Mouse (Mus musculus): ENCODE measurements at regions not wholly inside any gene's neighbourhood (a gene's known extent, or its start where the extent isn't known, plus 50 kb on each side); places are given as distances from the start of the nearest gene placed in this dataset.

DNA sequence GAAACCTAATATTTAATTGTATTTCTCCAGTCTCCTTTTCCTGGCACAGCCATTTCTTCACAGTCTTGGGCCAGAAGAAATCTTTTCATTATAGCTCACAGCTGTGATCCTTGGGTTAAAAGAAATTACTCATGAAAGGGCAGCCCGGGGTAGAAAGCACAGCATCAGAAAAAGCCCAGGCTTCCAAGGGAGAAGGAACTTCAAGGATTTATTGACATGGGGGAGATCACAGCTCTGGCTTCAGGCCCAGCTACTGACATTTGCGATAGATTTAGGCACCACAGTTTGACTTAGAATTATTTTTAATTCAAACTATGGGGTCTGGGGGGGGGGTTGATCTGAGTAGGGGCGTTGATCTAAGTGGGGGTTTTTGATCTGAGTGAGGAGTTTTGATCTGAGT is 291.3 kb downstream of the Gm9195 start:
- Histone ChIP-seq H3K9ac (no peak overlapping the region), H3K4me2 (no peak overlapping the region), H3K4me3 (no peak overlapping the region), H3K9me3 (no peaks in the 10 kb centered on the region), H3K4me1 (replicated peaks) (peaks cover 7% of the 10 kb centered on the region; the same call in 1 of the 2 replicates), H3K27me3 (no peaks in the 10 kb centered on the region), H3K27ac (replicated peaks) (no peak overlapping the region), H3K36me3 (no peaks in the 10 kb centered on the region)
- WGBS = 67% methylated on average over 3 of the region's 3 CpGs
- ATAC-seq (ENCODE audit: low FRiP score, low read depth) = no peak

DNA sequence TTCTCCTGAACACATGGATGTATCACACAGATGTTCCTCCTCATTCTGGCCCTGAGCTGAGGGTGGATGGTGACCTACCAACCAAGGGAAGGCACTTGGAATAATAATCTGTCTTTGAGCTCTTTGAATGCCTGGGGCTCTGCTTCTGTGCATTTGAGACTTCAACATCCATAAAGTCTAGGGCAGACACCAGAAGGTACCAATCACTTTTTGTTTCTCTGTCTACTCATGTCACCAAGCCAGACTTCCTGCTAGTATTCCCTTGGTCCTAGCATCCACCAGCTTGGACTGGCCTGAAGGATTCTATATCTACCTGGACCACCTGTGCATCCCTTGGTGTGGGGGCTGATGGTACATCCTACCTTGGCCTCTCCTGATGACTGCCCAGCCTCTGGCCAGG is 291.7 kb downstream of the Gm9195 start:
- no peak overlapping the region for H3K4me2 ChIP-seq

DNA sequence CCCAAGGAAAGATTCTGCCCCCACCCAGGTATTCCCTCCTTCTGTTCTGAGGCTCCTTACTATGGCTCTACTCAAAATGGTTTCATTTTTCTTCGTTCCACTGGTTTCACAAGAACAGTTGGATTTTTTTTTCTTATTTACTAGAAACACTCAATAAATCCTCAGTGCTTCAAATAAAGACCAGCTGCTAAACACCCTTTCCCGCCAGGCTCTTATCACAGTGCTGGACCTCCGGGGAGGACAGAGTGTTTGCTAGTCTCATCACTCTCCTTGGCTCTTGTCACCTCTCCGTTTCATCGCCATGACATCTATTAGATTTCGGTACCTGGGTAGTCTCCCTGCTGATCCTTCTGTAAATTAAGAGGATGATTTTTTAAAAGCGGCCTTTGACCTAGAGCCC is 293.7 kb downstream of the Gm9195 start:
- Histone ChIP-seq H3K9ac (no peak overlapping the region), H3K4me3 (no peak overlapping the region), H3K36me3 (no peaks in the 10 kb centered on the region), H3K4me2 (no peak overlapping the region), H3K4me1 (replicated peaks) (peaks cover 7% of the 10 kb centered on the region; the same call in 1 of the 2 replicates), H3K27me3 (no peaks in the 10 kb centered on the region), H3K27ac (replicated peaks) (no peak overlapping the region), H3K9me3 (no peaks in the 10 kb centered on the region)
- WGBS = 52% methylated on average over 7 of the region's 7 CpGs
- ATAC-seq (ENCODE audit: low FRiP score, low read depth) = no peak

More for the DNA sequence above, 291.7 kb downstream of the Gm9195 start:
- no peaks in the 10 kb centered on the region for H3K36me3 ChIP-seq
- H3K4me3 ChIP-seq = no peak overlapping the region
- no peak for ATAC-seq (ENCODE audit: low FRiP score, low read depth)
- H3K27ac ChIP-seq (replicated peaks) = no peak overlapping the region
- no peak overlapping the region for H3K9ac ChIP-seq
- H3K9me3 ChIP-seq = no peaks in the 10 kb centered on the region
- peaks cover 7% of the 10 kb centered on the region; the same call in 1 of the 2 replicates for H3K4me1 ChIP-seq (replicated peaks)
- H3K27me3 ChIP-seq = no peaks in the 10 kb centered on the region

DNA sequence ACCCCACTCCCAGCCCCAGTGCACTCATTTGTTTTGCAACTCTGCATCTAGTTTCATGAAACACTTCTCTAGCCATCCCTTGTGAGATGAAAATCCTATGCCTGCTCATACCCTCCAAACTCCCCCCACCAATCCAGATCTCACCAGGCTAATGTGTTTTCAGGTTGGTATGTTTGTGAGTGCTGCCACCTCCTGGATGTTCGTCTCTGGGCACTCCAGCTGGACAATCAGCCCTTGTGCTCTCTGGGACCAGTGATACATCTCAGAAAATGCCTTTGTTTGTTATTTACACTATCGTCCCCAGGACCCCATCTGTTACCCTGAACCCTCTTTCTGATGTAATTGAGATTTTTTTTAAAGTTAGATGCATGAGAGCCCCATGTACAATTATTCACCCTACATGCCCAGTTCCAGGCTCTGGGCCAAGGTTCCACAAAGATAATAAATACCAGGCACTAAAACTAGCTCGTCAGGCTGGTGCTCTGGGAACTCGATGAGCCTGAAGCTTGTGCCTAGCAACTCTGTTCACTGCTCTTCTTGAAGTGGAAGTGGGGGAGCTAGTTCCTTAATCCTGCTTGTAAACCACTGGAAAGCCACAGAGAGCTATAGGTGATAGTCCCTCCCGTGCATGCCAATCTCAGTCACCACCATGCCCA is 304.2 kb downstream of the Gm9195 start:
- no peaks in the 10 kb centered on the region for H3K9me3 ChIP-seq
- H3K27me3 ChIP-seq = no peaks in the 10 kb centered on the region
- H3K36me3 ChIP-seq = no peaks in the 10 kb centered on the region
- 0 out of 2 replicates have a peak overlapping the region, but pooled peaks have one; percentile 7 for H3K27ac ChIP-seq (replicated peaks)
- H3K4me2 ChIP-seq = no peak overlapping the region
- no peak overlapping the region for H3K4me3 ChIP-seq
- H3K9ac ChIP-seq = no peak overlapping the region
- WGBS = 36% methylated on average over 5 of the region's 5 CpGs
- H3K4me1 ChIP-seq (replicated peaks) = no peaks in the 10 kb centered on the region
- peak; percentile 75; the same call in 1 of the 2 replicates for ATAC-seq (ENCODE audit: low FRiP score, low read depth)

DNA sequence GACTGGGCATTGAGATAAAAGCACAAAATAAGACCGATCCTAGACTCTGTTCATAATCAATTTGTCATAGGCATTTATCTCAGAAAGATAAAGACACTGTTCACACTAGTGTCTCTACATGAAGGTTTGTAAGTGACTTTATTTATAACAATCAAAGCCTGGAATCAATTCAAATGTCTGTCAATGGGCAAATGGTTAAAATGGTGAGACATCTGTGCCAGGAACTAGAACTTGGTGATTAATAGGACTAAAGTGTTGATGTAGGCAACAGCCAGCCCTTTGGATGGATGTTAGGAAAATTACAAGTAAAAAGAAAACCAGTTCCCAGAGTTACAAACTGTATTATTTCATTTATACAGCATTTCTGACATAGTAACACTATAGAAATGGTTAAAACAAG is 315.9 kb downstream of the Gm9195 start:
- no peak overlapping the region for H3K4me2 ChIP-seq
- ATAC-seq (ENCODE audit: low FRiP score, low read depth) = no peak
- no peak overlapping the region for H3K9ac ChIP-seq
- H3K27me3 ChIP-seq = no peaks in the 10 kb centered on the region
- H3K4me1 ChIP-seq (replicated peaks) = no peaks in the 10 kb centered on the region
- H3K4me3 ChIP-seq = no peak overlapping the region
- no peak overlapping the region for H3K27ac ChIP-seq (replicated peaks)
- no peaks in the 10 kb centered on the region for H3K36me3 ChIP-seq
- WGBS = 62% methylated on average over 1 of the region's 1 CpGs
- H3K9me3 ChIP-seq = no peaks in the 10 kb centered on the region

DNA sequence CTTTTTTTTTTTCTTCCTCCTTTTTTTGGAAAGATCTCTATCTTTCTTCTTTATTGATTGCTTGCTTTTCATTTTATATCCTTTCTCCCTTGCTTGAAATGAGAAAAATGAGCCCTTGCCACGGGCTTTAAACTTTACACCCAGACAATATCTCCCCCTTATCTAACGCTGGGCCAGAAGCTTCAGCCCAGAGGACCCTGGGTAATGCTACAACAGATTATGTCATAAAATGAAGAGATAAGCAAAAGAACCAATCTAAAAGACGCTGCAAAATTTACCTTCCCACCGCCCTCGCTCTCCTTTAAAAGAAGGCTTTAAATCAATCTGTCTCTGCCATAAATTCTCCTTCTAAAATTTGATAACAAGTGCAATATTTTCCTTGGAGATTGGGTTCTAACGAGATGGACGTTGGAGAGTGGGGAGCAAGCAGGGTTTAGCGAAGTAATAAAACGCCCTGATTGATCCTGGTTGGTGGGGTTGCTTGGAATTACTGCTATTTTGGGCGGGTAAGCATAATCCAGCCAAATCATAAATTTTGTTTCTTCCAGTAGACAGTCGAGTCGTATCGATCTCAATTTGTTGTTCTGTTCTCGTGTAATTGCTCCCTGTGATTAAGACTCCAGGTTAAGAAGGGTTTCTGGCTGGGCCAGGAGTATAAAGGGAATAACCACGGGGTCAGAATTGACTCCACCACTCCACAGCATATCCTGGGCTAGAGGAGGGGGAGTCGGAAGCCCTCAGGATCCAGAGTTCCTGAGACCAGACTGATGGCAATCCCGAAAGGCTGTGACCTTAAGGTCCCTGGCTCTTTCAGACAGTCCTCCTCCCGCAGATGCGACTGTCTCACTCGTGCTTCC is 318.9 kb downstream of the Gm9195 start:
- ATAC-seq (ENCODE audit: low FRiP score, low read depth) = no peak
- Histone ChIP-seq H3K36me3 (no peaks in the 10 kb centered on the region), H3K4me1 (replicated peaks) (no peaks in the 10 kb centered on the region), H3K9ac (no peak overlapping the region), H3K27ac (replicated peaks) (no peak overlapping the region), H3K4me2 (no peak overlapping the region), H3K4me3 (no peak overlapping the region), H3K27me3 (no peaks in the 10 kb centered on the region), H3K9me3 (no peaks in the 10 kb centered on the region)
- 83% methylated on average over 20 of the region's 20 CpGs for WGBS

DNA sequence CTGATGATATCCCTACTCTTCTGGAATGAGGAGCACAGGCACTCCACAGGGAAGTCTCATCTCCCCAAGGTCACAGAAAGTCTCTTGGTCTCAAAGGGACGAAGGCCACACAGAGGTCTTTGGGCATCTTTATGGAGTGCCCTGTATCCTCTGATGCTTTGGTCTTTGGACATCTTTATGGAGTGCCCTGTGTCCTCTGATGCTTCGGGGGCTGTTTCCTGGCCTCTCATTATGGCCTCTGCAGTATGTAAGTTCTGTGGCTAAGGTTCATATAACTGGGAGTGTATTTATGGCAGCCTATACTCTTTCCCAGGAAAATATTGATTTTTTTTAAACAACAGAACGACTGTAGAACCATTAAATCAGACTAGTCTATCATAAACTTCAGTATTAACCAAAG is 319.9 kb downstream of the Gm9195 start:
- Histone ChIP-seq H3K36me3 (no peaks in the 10 kb centered on the region), H3K4me1 (replicated peaks) (no peaks in the 10 kb centered on the region), H3K9me3 (no peaks in the 10 kb centered on the region), H3K4me2 (no peak overlapping the region), H3K4me3 (no peak overlapping the region), H3K27ac (replicated peaks) (no peak overlapping the region), H3K9ac (no peak overlapping the region), H3K27me3 (no peaks in the 10 kb centered on the region)
- WGBS = 72% methylated on average over 3 of the region's 3 CpGs
- ATAC-seq (ENCODE audit: low FRiP score, low read depth) = no peak

DNA sequence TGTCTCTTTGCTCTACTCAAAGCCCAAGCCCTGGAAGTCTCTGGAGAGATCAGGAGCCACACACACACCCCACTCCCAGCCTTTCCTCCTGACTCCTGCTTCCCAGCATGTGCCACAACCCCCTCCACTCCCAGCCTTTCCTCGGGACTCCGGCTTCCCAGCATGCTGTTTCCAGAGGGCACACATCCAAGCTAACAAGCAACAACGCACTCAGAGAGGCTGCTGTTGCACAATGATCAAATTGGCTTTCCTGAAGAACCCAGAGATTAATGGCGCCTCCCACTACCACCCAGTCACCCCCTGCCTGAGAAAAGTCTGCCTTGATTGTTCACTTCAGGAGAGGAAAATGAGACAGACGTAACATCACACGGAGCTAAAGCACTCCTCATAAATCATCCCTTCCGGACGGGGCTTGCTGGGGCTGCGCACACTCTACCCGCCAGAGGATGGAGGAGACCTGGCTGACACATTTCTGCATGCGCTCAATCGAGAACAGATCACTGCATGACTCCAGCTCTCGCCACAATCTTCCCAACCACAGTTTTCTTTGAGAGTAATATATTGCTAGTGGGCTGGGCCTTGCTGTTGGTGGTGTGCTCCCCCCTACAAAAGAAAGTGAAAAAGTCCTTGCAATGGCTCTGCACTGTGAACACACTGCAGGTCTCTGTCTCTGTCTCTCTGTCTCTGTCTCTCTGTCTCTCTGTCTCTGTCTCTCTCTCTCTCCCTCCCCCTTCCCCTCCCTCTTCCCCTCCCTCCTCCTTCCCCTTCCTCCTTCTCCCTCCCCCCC is 332.9 kb downstream of the Gm9195 start:
- ATAC-seq (ENCODE audit: low FRiP score, low read depth) = peak; percentile 85
- H3K27me3 ChIP-seq = no peaks in the 10 kb centered on the region
- peak overlapping the region; percentile 47 for H3K4me2 ChIP-seq
- no peaks in the 10 kb centered on the region for H3K9me3 ChIP-seq
- WGBS = 12% methylated on average over 13 of the region's 13 CpGs
- no peak overlapping the region for H3K9ac ChIP-seq
- H3K4me1 ChIP-seq (replicated peaks) = peaks cover 16% of the 10 kb centered on the region; the same call in 1 of the 2 replicates
- 0 out of 2 replicates have a peak overlapping the region, but pooled peaks have one; percentile 5 for H3K4me3 ChIP-seq
- H3K36me3 ChIP-seq = no peaks in the 10 kb centered on the region
- peak overlapping the region; percentile 2; the same call in 1 of the 2 replicates for H3K27ac ChIP-seq (replicated peaks)

DNA sequence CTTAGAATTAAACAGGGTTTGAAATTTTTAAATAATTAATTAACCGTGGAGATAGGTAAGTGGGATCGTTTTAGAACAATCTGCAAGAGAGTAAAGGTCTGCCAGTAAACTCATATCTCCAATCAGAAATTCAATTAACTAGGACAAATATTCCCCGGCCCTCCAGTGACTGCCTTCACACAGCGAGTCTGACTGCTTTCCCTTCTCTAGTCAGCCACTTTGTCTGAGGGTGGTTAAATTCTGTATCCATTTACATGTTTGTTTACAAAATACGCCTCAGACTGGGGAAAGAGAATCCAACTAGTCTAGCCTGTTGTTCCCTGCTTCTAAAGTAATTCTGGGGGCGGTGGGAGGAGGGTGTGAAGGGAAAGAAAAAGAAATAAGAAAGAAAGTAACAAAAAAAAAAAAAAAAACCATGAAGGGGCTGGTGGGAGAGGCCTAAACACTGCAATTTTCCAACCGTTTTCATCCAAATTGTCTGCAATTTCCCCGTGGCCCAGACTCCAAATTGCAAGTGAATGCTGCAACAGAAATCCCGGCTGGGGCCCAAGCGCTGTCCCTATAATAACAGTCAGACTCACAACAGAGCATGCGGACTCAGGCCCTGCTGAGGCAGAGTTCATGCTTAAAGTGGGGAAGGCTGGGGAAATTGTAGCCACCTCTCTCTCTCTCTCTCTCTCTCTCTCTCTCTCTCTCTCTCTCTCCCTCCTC is 336.3 kb downstream of the Gm9195 start:
- Histone ChIP-seq H3K9me3 (no peaks in the 10 kb centered on the region), H3K27ac (replicated peaks) (no peak overlapping the region), H3K4me2 (0 out of 2 replicates have a peak overlapping the region, but pooled peaks have one; percentile 18), H3K36me3 (no peaks in the 10 kb centered on the region), H3K9ac (no peak overlapping the region), H3K4me3 (no peak overlapping the region), H3K4me1 (replicated peaks) (peaks cover 22% of the 10 kb centered on the region), H3K27me3 (0 out of 2 replicates have a peak, but pooled peaks cover 3% of the 10 kb centered on the region)
- ATAC-seq (ENCODE audit: low FRiP score, low read depth) = no peak
- WGBS = 25% methylated on average over 11 of the region's 11 CpGs

DNA sequence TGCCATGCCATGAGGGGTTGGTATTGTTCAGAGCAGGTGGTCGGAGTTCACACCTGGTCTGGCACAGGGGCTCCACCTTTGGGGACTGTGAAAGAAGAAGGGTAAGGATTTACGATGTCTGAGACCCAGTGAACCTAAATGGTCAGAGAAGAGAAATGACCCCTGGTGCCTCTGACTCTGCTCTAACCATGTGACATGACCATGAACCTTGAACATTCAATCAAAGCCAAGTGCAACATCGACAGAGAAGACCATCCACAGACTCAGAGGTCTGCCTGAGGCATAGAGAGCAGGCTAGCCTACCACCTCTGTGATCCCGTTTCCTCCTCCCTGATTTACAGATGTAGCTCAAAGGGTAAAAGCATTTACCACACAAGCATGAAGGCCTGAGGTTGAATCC is 340.0 kb downstream of the Gm9195 start:
- 0 out of 2 replicates have a peak, but pooled peaks cover 3% of the 10 kb centered on the region for H3K27me3 ChIP-seq
- H3K36me3 ChIP-seq = no peaks in the 10 kb centered on the region
- H3K4me3 ChIP-seq = no peak overlapping the region
- H3K4me1 ChIP-seq (replicated peaks) = peaks cover 23% of the 10 kb centered on the region
- no peaks in the 10 kb centered on the region for H3K9me3 ChIP-seq
- H3K9ac ChIP-seq = no peak overlapping the region
- ATAC-seq (ENCODE audit: low FRiP score, low read depth) = no peak
- 78% methylated on average over 4 of the region's 4 CpGs for WGBS
- H3K27ac ChIP-seq (replicated peaks) = no peak overlapping the region
- H3K4me2 ChIP-seq = no peak overlapping the region

DNA sequence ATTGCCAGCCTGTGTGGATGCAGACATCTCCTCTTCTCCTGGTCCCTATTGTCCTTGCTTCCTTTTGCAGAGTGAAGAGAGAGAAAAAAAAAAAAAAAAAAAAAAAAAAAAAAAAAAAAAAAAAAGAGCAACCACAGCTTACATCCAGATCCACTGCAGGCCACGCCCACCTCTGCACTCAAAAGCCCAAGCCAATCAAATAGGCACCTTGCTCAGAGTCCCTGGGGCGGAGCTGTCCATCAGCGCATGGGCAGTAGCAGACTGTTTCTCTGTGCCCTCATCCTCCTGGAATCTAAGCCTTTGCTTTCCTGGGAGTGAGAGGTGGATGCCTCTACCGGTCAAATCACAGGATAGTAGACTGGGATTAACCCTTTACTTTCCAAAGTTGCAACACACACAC is 342.2 kb downstream of the Gm9195 start:
- H3K4me2 ChIP-seq = no peak overlapping the region
- H3K4me3 ChIP-seq = no peak overlapping the region
- WGBS = 28% methylated on average over 4 of the region's 4 CpGs
- 0 out of 2 replicates have a peak overlapping the region, but pooled peaks have one; percentile 9 for H3K27ac ChIP-seq (replicated peaks)
- 0 out of 2 replicates have a peak, but pooled peaks cover 3% of the 10 kb centered on the region for H3K27me3 ChIP-seq
- ATAC-seq (ENCODE audit: low FRiP score, low read depth) = peak; percentile 59; the same call in 1 of the 2 replicates
- peaks cover 19% of the 10 kb centered on the region for H3K4me1 ChIP-seq (replicated peaks)
- no peaks in the 10 kb centered on the region for H3K9me3 ChIP-seq
- H3K36me3 ChIP-seq = no peaks in the 10 kb centered on the region
- no peak overlapping the region for H3K9ac ChIP-seq
